Mouse (Mus musculus) urinary bladder, postnatal 36 days (tissue): Measurements from ENCODE around the gene Lenep.

ENCODE experiments used
- DNase-seq, 2 experiments: peaks; one replicate each; pipeline ENCODE4 v3.0.0; 2022; ENCODE audit warnings: low spot score in 2 of 2, mixed read lengths in 1 of 2

Lenep gene

DNA sequence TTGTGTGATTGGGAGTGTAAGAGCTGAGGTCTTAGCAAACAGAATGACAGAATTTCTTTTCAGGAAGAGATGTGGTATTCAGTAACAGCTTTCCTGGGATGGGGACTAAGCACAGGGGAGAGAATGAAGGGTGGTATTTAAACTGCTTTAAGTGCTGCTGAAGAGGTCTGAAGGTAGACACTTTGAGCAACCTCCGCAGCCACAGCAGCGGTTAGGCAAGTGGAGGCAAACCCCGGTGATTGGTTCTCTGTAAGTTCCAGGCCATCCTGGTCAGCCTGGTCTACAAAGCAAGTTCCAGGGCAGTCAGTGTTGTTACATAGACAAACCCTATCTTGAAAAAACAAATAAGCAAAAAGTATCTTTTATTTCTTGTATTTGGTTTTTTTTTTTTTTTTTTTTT is 17.4 kb upstream of the Lenep start:
- DNase-seq, result no peak

DNA sequence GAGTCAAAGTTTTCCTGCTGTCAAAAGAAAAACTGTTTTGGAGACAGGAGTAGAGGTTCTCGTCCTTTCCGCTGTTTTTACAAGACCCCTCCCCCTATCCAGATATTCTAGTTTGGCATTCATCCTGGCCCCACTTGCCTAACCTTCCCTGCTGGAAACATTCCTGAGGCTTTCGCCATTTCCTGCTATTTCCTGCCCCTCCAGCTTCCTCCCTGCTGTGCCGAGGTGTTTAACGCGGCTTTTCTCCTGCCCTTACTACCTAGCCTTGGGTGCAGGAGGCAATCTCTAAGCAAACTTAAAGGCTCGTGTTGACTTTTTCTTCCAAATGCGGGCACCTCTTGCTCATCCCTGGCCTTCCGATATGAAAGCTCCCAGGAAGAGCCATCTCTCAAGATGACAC is 17.0 kb upstream of the Lenep start:
- DNase-seq, result peak; percentile 31 to 70

DNA sequence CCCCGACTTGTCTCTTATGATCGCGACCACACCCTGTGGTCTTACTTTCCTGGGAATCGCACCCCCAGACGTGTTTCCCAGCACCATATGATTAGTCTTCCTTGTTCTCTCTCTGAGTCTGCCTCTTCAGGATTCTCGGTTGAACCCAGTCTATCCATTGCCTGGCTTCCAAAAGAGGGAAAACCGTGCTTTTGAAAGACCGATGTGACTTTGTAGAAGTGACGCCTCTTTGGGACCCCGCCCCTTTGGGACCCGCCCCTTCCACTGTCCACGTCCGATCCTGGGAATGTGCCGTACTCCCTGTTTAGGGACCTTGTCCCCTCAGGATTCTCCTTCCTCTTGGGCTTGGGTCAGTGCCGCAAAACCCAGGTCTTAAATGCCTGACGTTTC is 16.3 kb upstream of the Lenep start:
- DNase-seq, result peak; percentile 60 to 82

DNA sequence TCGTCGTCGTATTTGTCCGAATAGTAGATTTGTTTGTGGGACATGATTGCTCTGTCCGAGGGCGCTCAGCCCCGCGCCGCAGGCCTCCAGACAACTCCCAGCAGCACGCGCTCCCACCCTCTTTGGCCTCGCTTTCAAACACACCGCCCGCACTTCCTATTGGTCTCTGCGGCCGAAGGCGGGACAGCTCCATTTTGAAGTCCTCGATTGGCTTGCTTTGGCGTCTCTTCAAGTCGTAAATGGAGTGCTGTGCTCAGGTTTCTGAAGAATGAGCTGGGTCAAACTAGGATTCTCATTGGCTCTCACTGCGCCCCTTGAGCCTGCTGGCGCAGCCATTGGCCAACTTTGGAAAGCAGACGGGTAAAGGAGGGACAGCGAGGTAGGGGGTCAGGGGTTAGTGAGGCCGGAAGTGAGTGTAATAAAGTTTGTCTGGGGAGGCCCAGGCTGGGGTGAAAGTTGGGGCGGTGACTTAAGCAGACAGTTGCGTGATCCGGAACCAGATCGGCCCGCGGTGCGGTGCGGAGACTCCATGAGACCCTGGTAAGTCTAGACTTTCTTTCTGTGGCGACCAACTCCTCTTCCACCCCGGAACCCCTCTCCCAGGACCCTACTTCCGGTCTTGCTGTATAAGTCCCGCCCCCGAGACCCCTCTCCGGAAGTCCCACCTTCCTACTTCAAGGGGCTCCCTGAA is 15.7 kb upstream of the Lenep start, which contains the start of the genes Cks1b and Shc1:
Gene Cks1b (minus strand): TSS at position 214 of the 691 bp plus-strand sequence.
Gene Shc1 (plus strand): TSS at position 274 of the 691 bp plus-strand sequence.
- peak; percentile 88 to 94 for DNase-seq

DNA sequence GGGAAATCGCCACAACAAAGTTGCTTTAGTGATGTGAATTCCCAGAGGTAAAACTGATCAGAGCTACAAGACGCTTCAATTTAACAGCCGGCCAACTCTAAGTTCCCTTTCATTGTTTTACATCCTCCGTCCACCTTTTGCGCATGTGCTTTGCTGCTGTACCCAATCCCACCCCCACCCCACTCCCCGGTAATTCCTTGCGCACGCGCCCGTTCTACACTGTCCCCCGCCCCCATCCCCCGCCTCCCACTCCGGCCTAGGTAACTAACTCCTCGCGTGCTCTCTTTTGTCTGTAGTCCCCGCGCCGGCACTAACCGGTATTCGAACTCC is 15.2 kb upstream of the Lenep start:
- no peak for DNase-seq

DNA sequence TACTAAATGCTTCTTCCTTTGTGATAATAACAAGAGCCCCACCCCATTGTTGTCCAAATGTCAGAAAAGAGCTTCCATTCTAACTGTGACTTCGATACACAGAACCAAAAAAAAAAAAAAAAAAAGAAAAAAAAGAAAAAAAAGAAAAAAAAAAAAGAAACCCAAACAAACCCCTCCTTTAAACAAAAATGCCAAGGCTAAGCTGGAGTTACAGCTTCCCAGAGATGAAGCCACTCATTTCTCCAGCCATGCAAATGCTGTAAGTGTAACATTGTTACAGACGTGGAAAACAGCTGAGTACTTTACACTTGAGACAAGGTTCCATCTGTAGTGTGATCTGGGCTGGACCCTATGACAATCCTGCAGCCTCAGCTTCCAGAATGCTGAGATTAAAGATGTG is 14.5 kb upstream of the Lenep start:
- no peak for DNase-seq

DNA sequence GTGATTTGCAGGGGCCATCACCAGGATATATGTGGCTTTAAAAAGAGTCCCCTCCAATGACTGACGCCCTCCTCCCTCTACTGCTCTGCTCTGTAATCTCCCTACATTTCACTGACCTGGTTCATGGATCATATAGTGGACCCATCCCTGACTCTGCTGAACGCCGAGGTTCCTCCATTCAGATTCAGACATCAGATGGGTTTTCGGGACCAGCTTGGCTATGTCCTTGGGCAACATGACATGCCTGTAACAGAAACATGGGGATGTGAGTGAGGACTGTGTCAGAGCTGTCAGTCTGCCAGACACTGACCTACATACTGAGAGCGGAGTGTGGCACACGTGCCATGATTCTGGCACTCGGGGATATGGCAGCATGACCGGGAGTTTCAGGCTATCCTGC is 13.6 kb upstream of the Lenep start:
- DNase-seq, result no peak

DNA sequence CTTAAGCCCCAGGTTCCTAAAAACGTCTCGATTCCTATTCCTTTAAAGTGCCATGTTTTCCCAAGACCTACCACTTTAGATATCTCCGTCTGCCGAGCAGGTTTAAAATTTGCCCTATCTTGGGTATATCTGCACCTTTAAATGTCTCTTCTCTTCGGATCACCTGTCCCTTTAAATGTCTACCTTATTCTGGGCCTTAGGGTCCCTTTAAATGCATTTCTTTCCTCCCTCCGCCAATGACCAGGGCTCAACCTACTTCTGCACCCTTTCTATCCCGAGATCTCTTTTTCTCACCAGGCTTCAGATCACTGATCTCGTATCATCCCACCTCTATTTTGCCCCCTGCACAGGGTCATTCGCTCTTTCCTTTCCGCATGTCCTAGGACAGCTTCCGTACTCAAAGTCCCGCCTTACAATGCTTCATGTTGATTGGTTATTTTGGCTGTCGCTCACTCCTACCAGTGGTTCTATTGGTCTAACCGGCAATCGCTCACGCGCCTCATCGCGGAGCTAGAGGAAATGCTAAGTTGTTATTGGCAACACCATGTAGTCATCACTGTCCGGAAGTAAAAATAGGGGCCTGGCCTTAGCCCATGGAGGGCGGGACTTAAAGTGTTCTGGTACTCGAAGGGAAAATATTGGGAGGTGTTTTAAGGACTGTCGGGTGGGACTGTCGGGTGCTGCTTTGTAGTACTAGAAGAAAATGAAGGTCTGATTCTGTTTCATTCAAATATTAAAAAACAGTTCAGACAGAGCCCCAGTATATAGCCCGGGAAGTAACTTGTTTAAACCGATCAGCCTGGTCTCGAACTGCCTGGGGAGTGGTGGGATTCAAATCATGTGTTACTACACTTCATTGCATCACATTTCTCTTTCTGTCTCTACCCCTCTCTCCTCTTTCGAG is 9.1 kb upstream of the Lenep start, which contains the start of gene Flad1:
Gene Flad1 (minus strand): TSS at position 381 of the 904 bp plus-strand sequence.
- DNase-seq, result peak; percentile 99 to 100

DNA sequence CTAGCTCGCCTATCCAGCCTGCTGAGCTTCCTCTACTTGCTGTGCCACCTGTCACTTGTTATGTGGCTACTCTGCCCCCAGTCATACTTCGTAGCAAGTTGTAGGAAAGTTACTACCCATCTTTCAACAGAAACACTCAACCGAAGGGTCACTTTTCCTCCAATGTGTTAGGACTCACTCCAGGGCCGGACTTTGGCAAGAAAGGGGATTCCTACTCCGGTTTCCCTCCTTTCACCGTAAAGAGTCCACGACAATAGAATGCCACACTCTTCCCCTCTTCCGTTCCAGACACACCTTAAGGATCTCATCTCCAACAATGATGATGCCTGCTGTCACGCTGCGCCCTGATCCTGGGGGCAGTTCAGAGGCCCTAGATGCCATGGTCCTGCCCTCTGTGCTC is 8.3 kb upstream of the Lenep start:
- DNase-seq, result no peak

DNA sequence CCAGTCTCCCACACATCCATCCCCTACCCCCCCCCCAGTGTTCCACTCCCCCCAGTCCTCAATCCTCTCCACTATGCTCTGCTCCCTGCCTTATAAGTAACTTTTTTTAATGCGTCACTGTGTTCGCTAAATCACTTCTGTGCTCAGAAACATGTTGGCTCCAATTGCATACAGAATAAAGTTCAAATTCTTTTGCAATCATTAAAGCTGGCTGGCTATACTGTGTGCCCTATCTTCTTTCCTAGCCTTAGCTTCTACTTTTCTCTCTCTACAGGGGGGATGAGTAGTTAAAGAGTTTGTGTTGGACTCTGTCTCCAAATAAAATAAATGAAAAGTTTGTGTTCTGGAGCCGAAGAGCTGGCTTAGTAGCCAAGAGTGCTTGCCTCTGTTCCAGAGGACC is 7.1 kb upstream of the Lenep start:
- DNase-seq, result no peak

DNA sequence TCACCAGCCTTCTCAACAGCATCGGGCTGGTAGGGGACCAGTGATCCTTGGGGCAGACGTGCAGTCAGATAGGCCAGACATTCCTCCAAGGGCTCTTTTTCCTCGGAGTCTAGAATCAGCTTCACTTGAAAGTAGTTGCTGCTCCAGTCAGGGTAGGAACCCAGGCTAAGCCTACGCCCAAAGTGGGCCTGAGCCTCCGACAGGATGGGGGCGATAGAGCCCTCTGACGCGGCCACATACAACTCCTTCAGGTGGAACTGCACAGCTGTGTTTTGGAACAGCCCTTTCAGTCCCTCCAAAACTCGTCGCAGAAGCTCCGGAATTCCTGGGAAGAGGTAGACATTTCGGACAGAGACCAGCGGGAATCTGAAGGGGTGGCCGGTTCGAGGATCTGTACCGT is 5.9 kb upstream of the Lenep start:
- DNase-seq, result no peak

DNA sequence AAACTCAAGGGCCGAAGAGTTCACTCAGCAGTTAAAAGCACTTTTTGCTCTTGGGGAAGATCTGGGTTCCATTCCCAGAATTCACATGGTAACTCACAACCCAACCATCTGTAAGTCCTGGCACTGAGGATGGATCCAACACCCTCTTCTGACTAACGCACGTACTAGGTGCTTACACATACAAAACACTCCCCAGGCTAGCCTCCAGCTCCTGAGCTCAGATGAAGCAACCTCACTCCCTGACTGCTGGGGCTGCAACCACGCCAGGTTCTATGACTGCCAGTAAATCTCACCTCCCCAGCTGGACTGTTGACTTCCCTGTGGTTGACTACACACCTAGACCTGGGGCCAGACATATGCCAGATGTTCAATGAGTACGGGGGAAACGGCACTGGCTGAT is 4.3 kb upstream of the Lenep start:
- DNase-seq, result no peak

DNA sequence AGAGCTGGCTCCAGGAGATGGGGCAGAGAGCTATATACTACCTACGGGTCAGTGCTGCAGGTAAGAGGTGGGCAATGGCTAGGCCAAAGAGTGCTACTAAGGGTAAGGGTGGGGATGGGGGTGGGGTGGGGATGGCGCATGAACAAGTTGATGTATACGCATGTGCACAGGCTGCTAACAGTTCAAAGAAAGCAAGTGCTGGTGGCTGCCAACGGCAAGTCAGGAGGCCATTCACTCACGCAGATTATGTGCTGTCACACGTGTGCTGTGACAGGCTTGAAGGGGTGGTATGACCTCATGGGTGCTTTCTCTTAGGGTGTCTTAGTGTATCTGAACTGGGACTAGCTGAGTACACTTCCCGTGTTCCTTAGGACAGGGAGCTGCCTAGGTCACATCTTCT is 1.3 kb downstream of the Lenep start:
- no peak for DNase-seq

DNA sequence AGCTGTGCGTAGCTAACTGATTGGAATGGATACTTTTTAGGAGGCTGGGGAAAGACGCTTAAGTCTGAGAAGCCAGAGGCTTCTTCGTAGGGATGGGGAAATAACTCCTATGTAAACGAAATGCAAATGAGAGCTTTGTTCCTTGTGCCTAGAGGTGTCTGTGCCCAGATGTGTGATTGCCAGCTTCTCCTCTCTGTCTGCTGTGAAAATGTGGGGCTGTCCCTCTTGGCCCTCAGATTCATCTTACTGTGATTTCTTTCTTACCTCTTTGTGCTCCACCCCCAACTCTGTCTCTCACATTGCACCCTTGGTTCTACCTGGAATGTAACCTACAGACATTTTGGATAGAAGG is 6.0 kb downstream of the Lenep start:
- DNase-seq, result no peak

DNA sequence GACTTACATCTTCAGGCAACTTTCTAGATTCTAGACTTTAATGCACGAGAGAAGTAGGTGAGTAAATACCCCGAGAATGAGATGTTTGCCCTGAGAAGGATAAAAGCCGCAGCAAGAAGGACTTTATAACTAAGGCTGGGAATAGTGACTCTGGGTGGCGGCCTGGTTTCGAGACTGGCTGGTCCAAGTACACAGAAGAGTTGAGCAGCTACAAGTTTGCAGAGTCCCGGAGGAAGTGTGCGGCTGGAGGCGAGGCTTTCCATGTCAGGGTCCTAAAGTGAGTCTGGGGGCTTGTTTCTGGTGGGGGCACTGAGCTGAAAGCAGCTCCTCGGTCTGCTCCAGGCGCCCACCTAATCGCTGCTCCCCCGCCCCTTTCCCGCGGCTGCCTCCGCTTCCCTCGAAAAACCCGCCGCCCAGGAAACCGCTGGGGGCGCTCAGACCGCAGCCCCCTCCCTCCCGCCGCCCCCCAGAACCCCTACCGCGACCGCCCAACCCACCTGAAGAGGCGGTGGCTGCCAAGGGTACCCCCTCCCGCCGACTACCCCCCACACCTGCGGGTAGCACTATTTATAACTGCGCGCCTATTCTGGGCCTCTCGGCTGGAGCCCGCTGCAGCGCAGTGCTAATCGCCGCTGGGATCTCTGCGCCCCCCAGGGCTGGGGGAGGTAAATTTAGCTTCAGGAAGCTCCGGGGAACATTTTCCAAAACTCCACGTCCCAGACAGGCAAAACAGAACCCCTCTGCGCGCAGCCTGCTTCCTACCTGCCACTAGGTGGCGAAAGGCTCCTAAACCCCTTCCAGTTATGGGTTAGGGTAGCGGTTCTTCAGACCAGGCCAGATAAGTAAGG is 6.6 kb downstream of the Lenep start:
- peak in 1 of 2 experiments; percentile 67 for DNase-seq

DNA sequence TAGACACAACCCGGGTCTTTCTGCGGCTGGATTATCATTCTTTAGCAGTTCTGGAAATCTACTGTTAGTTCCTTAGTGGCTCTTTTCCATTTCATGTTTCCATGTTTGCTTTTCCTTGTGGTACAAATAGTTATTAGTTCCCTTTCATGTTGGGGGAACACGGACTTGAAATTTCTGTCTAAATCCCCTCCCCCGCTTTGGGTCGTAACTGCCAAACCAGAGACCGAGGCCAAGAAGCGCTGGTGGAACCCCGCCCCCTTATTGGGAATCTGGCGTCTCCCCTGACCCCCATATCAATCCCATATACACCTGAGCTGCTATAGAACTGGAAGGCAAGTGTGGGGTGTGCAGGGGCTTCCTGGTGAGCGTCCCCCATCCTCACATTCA is 7.2 kb downstream of the Lenep start:
- no peak for DNase-seq

DNA sequence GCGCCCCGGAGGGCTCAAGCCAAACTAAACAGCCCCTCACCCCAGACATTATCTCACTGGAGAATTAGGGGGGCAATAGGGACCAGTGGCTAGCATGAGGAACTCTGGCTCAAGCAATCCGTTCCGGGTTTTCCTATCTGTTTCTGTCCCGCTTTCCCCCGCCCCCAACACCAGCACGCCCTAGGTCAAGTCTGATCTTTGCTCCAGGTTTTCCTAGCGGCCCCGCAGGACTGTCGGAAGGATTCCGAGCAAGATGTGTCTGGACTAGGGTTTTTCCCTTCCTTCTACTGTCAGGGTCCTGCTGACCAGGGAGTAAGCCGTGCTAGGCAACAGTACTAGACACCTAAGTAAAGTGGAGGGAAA is 7.7 kb downstream of the Lenep start:
- peak; percentile 73 to 82 for DNase-seq

DNA sequence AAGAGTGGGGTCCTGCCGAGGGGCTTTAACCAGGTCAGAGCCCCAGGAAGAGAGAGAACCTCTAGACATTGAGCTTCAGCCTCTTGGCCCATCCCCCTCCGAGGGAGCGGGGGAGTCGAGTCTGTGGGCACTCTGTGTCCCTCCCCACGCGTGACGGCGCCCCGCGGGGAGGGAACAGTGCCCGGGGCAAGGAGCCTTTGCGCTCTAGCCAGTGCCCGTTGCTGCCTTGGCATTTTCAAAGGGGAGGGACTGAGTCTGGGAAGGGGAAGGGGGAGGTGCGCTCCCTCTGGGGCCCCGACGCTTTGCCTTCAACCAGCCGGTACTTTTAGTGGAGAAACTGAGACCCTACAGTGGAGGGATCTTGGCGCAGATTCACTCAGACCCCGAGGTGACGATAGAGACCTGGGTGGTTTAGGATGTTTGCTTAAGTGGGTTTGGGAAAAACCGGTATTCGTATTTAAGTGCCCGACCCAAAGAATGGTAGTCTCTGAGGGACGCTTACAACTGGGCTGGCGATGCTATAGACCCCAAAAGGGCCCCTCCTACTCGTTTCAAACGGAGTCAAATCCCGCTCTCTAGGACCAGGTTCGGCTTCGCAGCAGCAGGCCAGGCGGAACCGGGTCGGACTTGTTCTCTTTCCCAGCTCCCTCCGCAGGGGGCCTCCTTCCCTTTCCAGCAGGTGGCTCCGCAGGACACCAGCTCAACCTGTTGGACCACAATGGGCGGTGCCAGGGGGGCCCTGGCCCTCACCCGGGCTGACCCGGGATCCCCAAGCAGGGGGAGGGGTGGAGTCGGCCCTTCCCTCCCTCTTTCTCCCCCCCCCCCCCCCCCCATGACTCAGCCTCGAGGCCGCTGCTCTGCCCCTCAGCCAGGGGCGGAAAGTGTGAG is 8.3 kb downstream of the Lenep start, which contains the start of gene Zbtb7b:
Gene Zbtb7b (minus strand): TSS at position 771 of the 888 bp plus-strand sequence.
- DNase-seq, result peak; percentile 87

DNA sequence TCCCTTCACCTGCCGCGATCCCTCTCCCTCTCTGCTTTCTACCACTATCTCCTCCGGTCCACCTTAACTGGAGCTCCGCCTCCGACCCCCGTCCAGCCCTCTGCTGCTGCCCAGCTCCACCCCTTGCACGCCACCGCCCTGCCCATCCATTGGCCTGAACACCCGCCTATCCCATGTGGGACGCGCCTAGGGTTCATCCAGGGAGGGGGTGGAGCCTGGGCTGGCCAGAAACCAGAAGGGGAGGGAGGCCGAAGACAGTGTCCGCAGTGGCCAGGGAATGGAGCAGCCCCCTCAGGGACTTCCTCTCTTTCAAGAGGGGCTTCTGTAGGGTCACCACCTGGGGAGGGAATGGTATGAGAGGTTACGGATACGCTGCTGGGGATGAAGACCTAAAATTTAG is 9.0 kb downstream of the Lenep start:
- peak; percentile 99 for DNase-seq

DNA sequence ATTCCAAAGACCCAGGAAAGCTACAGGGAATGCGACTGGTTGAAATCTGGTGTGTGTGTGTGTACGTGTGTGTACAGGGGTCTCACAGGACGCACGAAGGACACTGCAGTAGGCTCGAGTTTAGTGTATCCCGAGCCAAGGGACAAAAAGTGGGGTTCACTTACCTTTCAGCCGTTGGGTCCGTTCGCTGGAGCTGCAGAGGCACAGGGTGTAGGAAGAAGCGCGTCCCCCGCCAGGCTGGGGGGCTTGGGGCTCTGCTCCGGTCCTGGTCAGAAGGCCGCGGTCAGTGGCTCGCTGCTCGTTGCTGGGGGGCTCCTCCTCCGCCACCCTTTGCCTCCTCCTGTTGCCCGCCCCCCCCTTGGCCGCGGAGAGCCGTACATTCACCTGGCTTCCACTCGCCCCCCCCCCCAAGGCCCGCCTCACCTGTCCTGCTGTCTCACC is 9.7 kb downstream of the Lenep start:
- peak in 1 of 2 experiments; percentile 56 for DNase-seq
